Mouse (Mus musculus) kidney, adult 2 months (tissue): ENCODE measurements around the gene Sec24c.

ENCODE experiments used
- CTCF ChIP-seq: fragments of 200-500 bp; conservative IDR thresholded peaks from 2 replicates; pipeline ENCODE4 v1.5.1; 2011; ENCODE audit warnings: low read depth, mild to moderate bottlenecking, control low read depth, low read length, moderate library complexity, mixed read lengths; ENCODE audit not compliant: insufficient read depth, insufficient read length
- POLR2A ChIP-seq: fragments of 200-500 bp; IDR thresholded peaks from one replicate; pipeline ENCODE4 v1.6.1; 2011; ENCODE audit warnings: low read depth, low read length, control low read depth

DNA sequence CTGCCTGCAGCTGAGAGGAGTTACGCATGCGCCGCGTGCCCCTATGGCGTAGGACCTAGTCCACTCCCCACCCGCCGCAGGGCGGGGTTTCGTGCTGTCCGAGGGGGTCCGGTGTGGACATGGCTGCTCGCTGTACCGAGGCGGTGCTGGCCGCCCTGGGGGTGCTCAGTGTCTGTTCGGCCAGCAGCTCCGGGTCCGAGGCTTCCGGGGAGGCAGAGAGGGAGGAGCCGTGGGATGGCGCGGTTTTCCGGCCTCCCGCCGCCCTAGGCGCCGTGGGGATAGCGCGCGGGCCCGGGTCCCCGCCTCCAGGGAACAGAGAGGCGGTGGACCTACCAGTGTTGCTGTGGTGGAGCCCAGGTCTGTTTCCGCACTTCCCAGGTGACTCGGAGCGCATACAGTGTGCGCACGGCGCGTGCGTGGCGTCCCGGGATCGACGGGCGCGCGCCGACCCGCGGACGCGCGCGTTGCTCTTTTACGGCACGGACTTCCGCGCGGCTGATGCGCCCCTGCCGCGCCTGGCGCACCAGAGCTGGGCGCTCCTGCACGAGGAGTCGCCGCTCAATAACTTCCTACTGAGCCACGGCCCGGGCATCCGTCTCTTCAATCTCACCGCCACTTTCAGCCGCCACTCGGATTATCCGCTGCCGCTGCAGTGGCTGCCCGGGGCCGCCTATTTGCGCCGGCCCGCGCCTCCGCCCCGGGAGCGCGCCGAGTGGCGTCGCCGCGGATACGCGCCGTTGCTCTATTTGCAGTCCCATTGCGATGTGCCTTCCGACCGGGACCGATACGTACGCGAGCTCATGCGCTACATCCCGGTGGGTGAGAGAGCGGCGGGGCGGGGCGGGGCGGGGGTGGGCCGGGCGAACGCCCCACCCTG lies 21.0 kb downstream of the Sec24c start, which contains the start of gene Fut11:
- peak; percentile 48 for TF ChIP-seq POLR2A
- TF ChIP-seq CTCF = no peak
